Mouse (Mus musculus) testis, adult 2 months (tissue): Measurements from ENCODE around the gene March2. TPM values are rescaled to one million over a fixed set of nuclear protein-coding genes. Genes with fewer than 3 reads are reported as not detected.

ENCODE experiments used
- H3K27ac ChIP-seq: fragments of 200-500 bp; 2 replicates; pipeline ENCODE4 v1.5.1; 2012; ENCODE audit warnings: low read depth, low read length; ENCODE audit not compliant: control insufficient read depth, insufficient read depth
- H3K27me3 ChIP-seq: fragments of 200-500 bp; 2 replicates; pipeline ENCODE4 v1.6.1; 2012; ENCODE audit warnings: mild to moderate bottlenecking, low read length, moderate library complexity; ENCODE audit not compliant: control insufficient read depth, insufficient read depth
- H3K36me3 ChIP-seq: fragments of 200-500 bp; 2 replicates; pipeline ENCODE4 v1.6.1; 2012; ENCODE audit warnings: mild to moderate bottlenecking, low read length; ENCODE audit not compliant: control insufficient read depth, insufficient read depth
- H3K4me1 ChIP-seq: fragments of 200-500 bp; 2 replicates; pipeline ENCODE4 v1.6.1; 2012; ENCODE audit warnings: low read length; ENCODE audit not compliant: control insufficient read depth, insufficient read depth
- H3K4me3 ChIP-seq: fragments of 200-500 bp; 2 replicates; pipeline ENCODE4 v1.5.1; 2012; ENCODE audit warnings: low read depth, mild to moderate bottlenecking, low read length, moderate library complexity, mixed read lengths; ENCODE audit not compliant: control insufficient read depth
- CTCF ChIP-seq: fragments of 200-500 bp; IDR thresholded peaks from 2 replicates; pipeline ENCODE4 v1.5.1; 2012; ENCODE audit warnings: low read depth, mild to moderate bottlenecking, inconsistent platforms, low read length, moderate library complexity; ENCODE audit not compliant: control insufficient read depth, insufficient read depth, insufficient replicate concordance
- POLR2A ChIP-seq: fragments of 200-500 bp; IDR thresholded peaks from 2 replicates; pipeline ENCODE4 v1.6.1; 2012; ENCODE audit warnings: low read depth, mild to moderate bottlenecking, inconsistent platforms, low read length, moderate library complexity; ENCODE audit not compliant: control insufficient read depth
- polyA plus RNA-seq: library from polyadenylated mRNA; depleted of rRNA; stranded (reverse); fragments of >200 nt; gene quantifications from 2 replicates; pipeline ENCODE4 v1.2.3, GENCODE M21; 2012; rRNA removed

The March2 gene
- polyA plus RNA-seq, 1 experiment = 92.4 TPM

GRCm38 (mm10) chr17:33649781-33650475, 68.5 kb downstream of the March2 start:
- no peak overlapping the region for H3K27ac ChIP-seq
- no peaks in the 10 kb centered on the region for H3K4me1 ChIP-seq
- H3K27me3 ChIP-seq = no peaks in the 10 kb centered on the region
- H3K4me3 ChIP-seq = no peak overlapping the region
- TF ChIP-seq CTCF (no peak), POLR2A (no peak)
- H3K36me3 ChIP-seq = peaks cover 4% of the 10 kb centered on the region

DNA sequence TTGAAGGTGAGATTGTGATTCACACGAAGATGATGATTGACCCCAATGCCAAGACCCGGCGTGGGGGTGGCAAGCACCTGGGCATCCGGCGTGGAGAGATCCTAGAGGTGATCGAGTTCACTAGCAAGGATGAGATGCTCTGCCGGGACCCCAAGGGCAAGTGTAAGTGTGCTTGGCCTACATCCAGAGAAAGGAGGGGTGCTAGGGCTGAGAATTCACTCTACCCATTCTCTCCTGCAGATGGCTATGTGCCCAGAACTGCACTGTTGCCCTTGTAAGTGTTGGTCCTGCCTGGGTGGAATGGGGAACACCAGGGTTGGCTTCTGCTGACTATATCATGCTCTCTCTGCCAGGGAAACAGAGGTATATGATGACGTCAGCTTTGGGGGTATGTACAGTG, 73.4 kb downstream of the March2 start:
- TF ChIP-seq CTCF (no peak), POLR2A (no peak)
- Histone ChIP-seq H3K27ac (no peak overlapping the region), H3K27me3 (no peaks in the 10 kb centered on the region), H3K4me1 (no peaks in the 10 kb centered on the region; the same call in 1 of the 2 replicates), H3K36me3 (peaks cover 4% of the 10 kb centered on the region), H3K4me3 (no peak overlapping the region)

GRCm38 (mm10) chr17:33644068-33644467, 74.4 kb downstream of the March2 start:
- Histone ChIP-seq H3K27me3 (no peaks in the 10 kb centered on the region), H3K4me1 (no peaks in the 10 kb centered on the region; the same call in 1 of the 2 replicates), H3K27ac (no peak overlapping the region), H3K4me3 (no peak overlapping the region), H3K36me3 (peaks cover 3% of the 10 kb centered on the region)
- TF ChIP-seq POLR2A (no peak), CTCF (no peak)

DNA sequence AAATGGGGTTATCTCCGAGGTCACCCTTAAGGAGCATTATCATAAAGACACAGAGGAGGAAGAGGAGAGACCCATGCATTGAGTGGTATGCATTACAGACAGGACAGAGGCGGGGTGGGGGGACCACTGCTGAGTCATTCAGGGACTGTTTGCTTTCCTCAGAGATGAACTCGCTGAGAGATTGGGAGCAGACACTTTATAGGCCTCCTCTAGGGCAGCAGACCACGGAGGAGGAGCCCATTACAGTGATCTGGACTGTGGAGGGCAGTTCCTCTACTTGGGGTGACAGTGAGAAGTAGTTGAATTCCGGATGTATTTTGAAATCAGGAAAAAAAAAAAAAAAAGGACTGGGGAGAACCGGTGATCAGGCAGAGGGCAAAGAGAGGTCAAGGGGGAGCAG, 78.7 kb downstream of the March2 start:
- Histone ChIP-seq H3K27ac (no peak overlapping the region), H3K4me3 (no peak overlapping the region), H3K4me1 (no peaks in the 10 kb centered on the region; the same call in 1 of the 2 replicates), H3K27me3 (no peaks in the 10 kb centered on the region), H3K36me3 (no peaks in the 10 kb centered on the region; the same call in 1 of the 2 replicates)
- TF ChIP-seq POLR2A = no peak

- no peaks in the 10 kb centered on the region for H3K36me3 ChIP-seq
Measured at GRCm38 (mm10) chr17:33637516-33638276, 80.8 kb downstream of the March2 start, which contains the start of gene Pram1. Gene Pram1, plus strand, starts transcription at chr17:33638056.

GRCm38 (mm10) chr17:33637038-33637437, 81.4 kb downstream of the March2 start:
- Histone ChIP-seq H3K27me3 (no peaks in the 10 kb centered on the region), H3K27ac (no peak overlapping the region), H3K4me1 (no peaks in the 10 kb centered on the region; the same call in 1 of the 2 replicates), H3K36me3 (no peaks in the 10 kb centered on the region), H3K4me3 (no peak overlapping the region)
- no peak for TF ChIP-seq CTCF
- TF ChIP-seq POLR2A = no peak

More at GRCm38 (mm10) chr17:33637516-33638276, 80.8 kb downstream of the March2 start, which contains the start of gene Pram1:
- TF ChIP-seq CTCF (no peak), POLR2A (no peak)
- H3K27ac ChIP-seq = no peak within 1 kb of the TSS
- H3K4me1 ChIP-seq = no peaks in the 10 kb centered on the region; the same call in 1 of the 2 replicates
- H3K27me3 ChIP-seq = no peaks in the 10 kb centered on the region
- H3K4me3 ChIP-seq = no peak within 1 kb of the TSS

Other genes with a start within 250 kb of the March2 start
- gene Adamts10, start 194.5 kb downstream of the March2 start, polyA plus RNA-seq = 7.4 and 7.9 TPM in 2 replicates
- gene Myo1f, start 163.0 kb downstream of the March2 start, polyA plus RNA-seq = 0.27 and 0.46 TPM in 2 replicates
- 33.0 and 33.9 TPM in 2 replicates for gene Zfp414, start 89.6 kb downstream of the March2 start, polyA plus RNA-seq
- gene Pram1, start 80.6 kb downstream of the March2 start, polyA plus RNA-seq = 0.25 and 0.33 TPM in 2 replicates
- 75.6 and 92.2 TPM in 2 replicates for gene Hnrnpm, start 31.8 kb downstream of the March2 start, polyA plus RNA-seq
- gene Rab11b, start 41.9 kb upstream of the March2 start, polyA plus RNA-seq = 184 and 196 TPM in 2 replicates
- 3.3 and 4.3 TPM in 2 replicates for gene Angptl4, start 63.2 kb upstream of the March2 start, polyA plus RNA-seq
- gene Kank3, start 91.8 kb upstream of the March2 start, polyA plus RNA-seq = 146 and 156 TPM in 2 replicates
- gene Rps28, start 105.9 kb upstream of the March2 start, polyA plus RNA-seq = 716 and 819 TPM in 2 replicates
- gene Ndufa7, start 105.9 kb upstream of the March2 start, polyA plus RNA-seq = 601 and 663 TPM in 2 replicates
- 264 and 291 TPM in 2 replicates for gene Cd320, start 124.4 kb upstream of the March2 start, polyA plus RNA-seq
- gene Gm7029, start 155.2 kb upstream of the March2 start, polyA plus RNA-seq = not detected in 2 replicates
- 7.7 and 8.6 TPM in 2 replicates for gene Kifc1, start 172.0 kb upstream of the March2 start, polyA plus RNA-seq
- not detected in 2 replicates for gene Platr17, start 186.5 kb upstream of the March2 start, polyA plus RNA-seq
- gene Daxx, start 190.7 kb upstream of the March2 start, polyA plus RNA-seq = 157 and 183 TPM in 2 replicates
- gene Tapbp, start 197.2 kb upstream of the March2 start, polyA plus RNA-seq = 71.7 and 80.8 TPM in 2 replicates
- 65.0 and 66.5 TPM in 2 replicates for gene Zbtb22, start 197.2 kb upstream of the March2 start, polyA plus RNA-seq
- 83.4 and 93.0 TPM in 2 replicates for gene Rgl2, start 210.9 kb upstream of the March2 start, polyA plus RNA-seq
- gene Pfdn6, start 221.7 kb upstream of the March2 start, polyA plus RNA-seq = 54.8 and 58.7 TPM in 2 replicates
- 25.1 and 25.4 TPM in 2 replicates for gene Wdr46, start 222.0 kb upstream of the March2 start, polyA plus RNA-seq
- 9.1 and 10.4 TPM in 2 replicates for gene B3galt4, start 232.8 kb upstream of the March2 start, polyA plus RNA-seq
- gene Vps52, start 237.1 kb upstream of the March2 start, polyA plus RNA-seq = 45.7 and 48.5 TPM in 2 replicates
- 212 and 239 TPM in 2 replicates for gene Rps18, start 237.3 kb upstream of the March2 start, polyA plus RNA-seq